Mouse (Mus musculus): ENCODE measurements at regions not wholly inside any gene's neighbourhood (a gene's known extent, or its start where the extent isn't known, plus 50 kb on each side); places are given as distances from the start of the nearest gene placed in this dataset.

GRCm38 (mm10) chr3:39062415-39062814, 175.7 kb downstream of the Fat4 start:
- no peak for TF ChIP-seq CTCF (IDR thresholded peaks at IDR 0.05)
- H3K4me3 ChIP-seq: no peak overlapping the region
- no peak overlapping the region for H3K27ac ChIP-seq
- DNase-seq (ENCODE audit: extremely low spot score in 1 of 2, low spot score in 2 of 2): no peak
- intact Hi-C loops (cut with DNase I): no loop called here

DNA sequence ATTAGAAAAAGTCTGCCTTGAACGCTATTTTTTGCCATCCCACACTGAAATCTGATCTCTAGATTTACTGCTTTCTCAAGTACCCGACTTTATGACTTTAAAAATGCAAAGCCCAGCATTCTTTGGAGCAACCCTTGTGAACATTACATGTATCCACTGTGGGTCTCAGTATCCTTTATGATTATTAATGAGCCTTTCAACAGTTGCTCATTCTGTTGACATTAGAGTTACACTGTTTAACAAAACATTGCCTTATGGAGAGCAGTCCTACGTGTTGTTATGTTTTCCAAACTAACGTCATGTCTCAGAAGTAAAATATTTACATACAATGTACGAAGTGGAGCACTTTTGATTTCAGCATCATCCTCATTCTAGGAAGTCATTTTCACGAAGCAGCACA, 178.7 kb downstream of the Fat4 start:
- DNase-seq (ENCODE audit: extremely low spot score in 1 of 2, low spot score in 2 of 2): no peak
- Histone ChIP-seq H3K27ac (no peak overlapping the region), H3K4me3 (no peak overlapping the region)
- no peak for TF ChIP-seq CTCF (IDR thresholded peaks at IDR 0.05)
- intact Hi-C loops (cut with DNase I): no loop called here

DNA sequence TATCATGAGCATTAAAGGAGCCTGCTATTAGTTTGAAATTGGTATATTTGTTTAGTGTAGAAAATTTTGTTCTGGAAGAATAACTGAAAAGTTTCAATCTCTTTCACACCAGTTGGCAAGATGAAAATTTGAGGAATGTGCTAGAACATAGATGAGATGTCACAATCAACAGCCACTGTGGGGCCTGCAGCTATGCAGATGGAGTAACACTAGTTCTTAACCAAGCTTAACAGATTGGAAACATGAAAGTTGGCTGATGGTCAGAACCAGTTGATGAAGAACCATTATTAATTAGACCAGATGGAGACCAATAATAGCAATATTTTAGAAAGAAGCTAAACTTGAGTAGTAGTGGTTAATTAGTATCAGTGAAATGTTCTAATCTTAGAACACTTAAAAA, 182.3 kb downstream of the Fat4 start:
- Histone ChIP-seq H3K27ac (no peak overlapping the region), H3K4me3 (no peak overlapping the region)
- TF ChIP-seq CTCF (IDR thresholded peaks at IDR 0.05): no peak
- no peak for DNase-seq (ENCODE audit: extremely low spot score in 1 of 2, low spot score in 2 of 2)
- intact Hi-C loops (cut with DNase I): no loop called here

DNA sequence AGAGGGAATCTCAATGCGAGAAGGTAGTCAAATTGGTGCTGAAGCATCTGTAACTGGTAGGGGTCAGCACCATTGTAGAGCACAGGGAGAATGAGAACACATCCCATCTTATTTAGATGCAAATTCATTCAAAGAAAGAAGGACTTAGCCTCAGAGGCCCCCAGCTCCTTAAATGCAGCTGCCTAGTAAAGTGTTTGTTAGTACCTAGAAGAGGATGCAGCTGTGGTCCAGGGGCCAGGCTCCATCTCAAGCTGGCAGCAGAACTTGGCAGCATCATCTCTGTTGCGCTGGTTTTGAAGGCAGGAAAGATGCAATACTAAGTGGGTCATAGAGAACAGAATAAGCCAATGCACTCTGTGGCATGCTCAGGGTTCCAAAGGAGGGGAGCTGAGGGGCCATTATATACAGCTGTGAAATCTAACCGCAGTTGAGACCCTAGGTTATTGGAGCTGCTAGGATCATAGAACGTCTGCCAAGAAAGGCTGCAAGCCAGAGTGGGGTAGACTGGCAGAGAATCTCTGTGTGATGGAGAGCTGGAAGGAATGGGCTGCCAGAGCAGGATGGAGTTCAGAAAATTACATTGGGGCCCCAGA, 196.0 kb downstream of the Fat4 start:
- intact Hi-C loops (cut with DNase I): loop anchor here (5.0 kb wide), 1 partner anchor 125 kb away; no protein-coding TSS in a partner anchor
- no peak overlapping the region for H3K4me3 ChIP-seq

GRCm38 (mm10) chr3:39088948-39089347, 202.2 kb downstream of the Fat4 start:
- TF ChIP-seq CTCF (IDR thresholded peaks at IDR 0.05): no peak
- Histone ChIP-seq H3K4me3 (no peak overlapping the region), H3K27ac (no peak overlapping the region)
- intact Hi-C loops (cut with DNase I): no loop called here
- no peak for DNase-seq (ENCODE audit: extremely low spot score in 1 of 2, low spot score in 2 of 2)

More for the DNA sequence above, 196.0 kb downstream of the Fat4 start:
- H3K27ac ChIP-seq: no peak overlapping the region
- TF ChIP-seq CTCF (IDR thresholded peaks at IDR 0.05): no peak
- no peak for DNase-seq (ENCODE audit: extremely low spot score in 1 of 2, low spot score in 2 of 2)

GRCm38 (mm10) chr3:39102324-39102723, 215.6 kb downstream of the Fat4 start:
- DNase-seq (ENCODE audit: extremely low spot score in 1 of 2, low spot score in 2 of 2): no peak
- Histone ChIP-seq H3K4me3 (no peak overlapping the region), H3K27ac (no peak overlapping the region)
- intact Hi-C loops (cut with DNase I): no loop called here
- no peak for TF ChIP-seq CTCF (IDR thresholded peaks at IDR 0.05)

- TF ChIP-seq CTCF (IDR thresholded peaks at IDR 0.05): no peak
- H3K4me3 ChIP-seq: no peak overlapping the region
- H3K27ac ChIP-seq: no peak overlapping the region
- no peak for DNase-seq (ENCODE audit: extremely low spot score in 1 of 2, low spot score in 2 of 2)
- intact Hi-C loops (cut with DNase I): no loop called here
These were observed 223.1 kb downstream of the Fat4 start for GRCm38 (mm10) chr3:39109756-39110392.

GRCm38 (mm10) chr3:39114056-39114455, 227.3 kb downstream of the Fat4 start:
- intact Hi-C loops (cut with DNase I): no loop called here
- H3K27ac ChIP-seq: no peak overlapping the region
- no peak overlapping the region for H3K4me3 ChIP-seq
- no peak for TF ChIP-seq CTCF (IDR thresholded peaks at IDR 0.05)
- DNase-seq (ENCODE audit: extremely low spot score in 1 of 2, low spot score in 2 of 2): no peak

DNA sequence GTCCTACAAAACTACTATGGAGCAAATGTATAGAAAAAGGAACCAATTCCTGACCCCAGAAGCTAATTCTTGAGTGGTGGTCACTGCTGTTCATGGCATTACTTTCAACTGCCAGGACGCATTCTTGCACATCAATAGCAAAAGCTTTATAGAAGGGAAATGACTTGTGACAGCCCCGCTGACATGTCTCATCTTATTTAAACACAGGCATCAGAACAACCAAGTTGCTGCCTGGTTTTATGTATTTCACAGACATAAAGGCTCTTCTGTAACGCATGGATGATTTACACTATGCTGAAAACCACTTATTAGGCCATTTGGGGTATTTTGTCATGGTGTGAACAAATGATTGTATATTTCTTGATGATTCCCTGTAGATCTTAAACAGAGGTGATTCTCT, 228.1 kb downstream of the Fat4 start:
- intact Hi-C loops (cut with DNase I): no loop called here
- no peak overlapping the region for H3K4me3 ChIP-seq
- DNase-seq (ENCODE audit: extremely low spot score in 1 of 2, low spot score in 2 of 2): no peak
- no peak for TF ChIP-seq CTCF (IDR thresholded peaks at IDR 0.05)
- no peak overlapping the region for H3K27ac ChIP-seq

DNA sequence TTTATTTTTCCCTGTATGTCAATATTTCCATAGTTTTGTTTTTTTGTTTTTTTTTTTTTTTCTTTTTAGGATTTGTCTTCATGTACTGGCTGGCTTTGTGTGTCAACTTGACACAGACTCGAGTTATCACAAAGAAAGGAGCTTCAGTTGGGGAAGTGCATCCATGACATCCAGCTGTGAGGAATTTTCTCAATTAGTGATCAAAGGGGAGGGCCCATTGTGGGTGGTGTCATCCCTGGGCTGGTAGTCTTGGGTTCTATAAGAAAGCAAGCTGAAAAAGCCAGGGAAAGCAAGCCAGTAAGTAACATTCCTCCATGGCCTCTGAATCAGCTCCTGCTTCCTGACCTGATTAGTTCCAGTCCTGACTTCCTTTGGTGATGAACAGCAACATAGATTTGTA, 228.7 kb downstream of the Fat4 start:
- no peak for DNase-seq (ENCODE audit: extremely low spot score in 1 of 2, low spot score in 2 of 2)
- no peak for TF ChIP-seq CTCF (IDR thresholded peaks at IDR 0.05)
- Histone ChIP-seq H3K4me3 (no peak overlapping the region), H3K27ac (no peak overlapping the region)
- intact Hi-C loops (cut with DNase I): no loop called here

- no peak overlapping the region for H3K4me3 ChIP-seq
- DNase-seq (ENCODE audit: extremely low spot score in 1 of 2, low spot score in 2 of 2): no peak
- no peak overlapping the region for H3K27ac ChIP-seq
- intact Hi-C loops (cut with DNase I): no loop called here
- TF ChIP-seq CTCF (IDR thresholded peaks at IDR 0.05): no peak
These were observed 235.5 kb downstream of the Fat4 start for GRCm38 (mm10) chr3:39122250-39122649.

GRCm38 (mm10) chr3:39130532-39130931, 243.8 kb downstream of the Fat4 start:
- Histone ChIP-seq H3K4me3 (no peak overlapping the region), H3K27ac (no peak overlapping the region)
- no peak for TF ChIP-seq CTCF (IDR thresholded peaks at IDR 0.05)
- DNase-seq (ENCODE audit: extremely low spot score in 1 of 2, low spot score in 2 of 2): no peak
- intact Hi-C loops (cut with DNase I): no loop called here

GRCm38 (mm10) chr3:39165006-39165667, 278.4 kb downstream of the Fat4 start:
- DNase-seq (ENCODE audit: extremely low spot score in 1 of 2, low spot score in 2 of 2): no peak
- H3K4me3 ChIP-seq: no peak overlapping the region
- intact Hi-C loops (cut with DNase I): no loop called here

More at GRCm38 (mm10) chr3:39165006-39165667, 278.4 kb downstream of the Fat4 start:
- no peak for TF ChIP-seq CTCF (IDR thresholded peaks at IDR 0.05)
- no peak overlapping the region for H3K27ac ChIP-seq

Measured in left cerebral cortex, adult 2 months (tissue).